ENCODE assay signal across 8 mouse cellular contexts in the genomic region with DNA sequence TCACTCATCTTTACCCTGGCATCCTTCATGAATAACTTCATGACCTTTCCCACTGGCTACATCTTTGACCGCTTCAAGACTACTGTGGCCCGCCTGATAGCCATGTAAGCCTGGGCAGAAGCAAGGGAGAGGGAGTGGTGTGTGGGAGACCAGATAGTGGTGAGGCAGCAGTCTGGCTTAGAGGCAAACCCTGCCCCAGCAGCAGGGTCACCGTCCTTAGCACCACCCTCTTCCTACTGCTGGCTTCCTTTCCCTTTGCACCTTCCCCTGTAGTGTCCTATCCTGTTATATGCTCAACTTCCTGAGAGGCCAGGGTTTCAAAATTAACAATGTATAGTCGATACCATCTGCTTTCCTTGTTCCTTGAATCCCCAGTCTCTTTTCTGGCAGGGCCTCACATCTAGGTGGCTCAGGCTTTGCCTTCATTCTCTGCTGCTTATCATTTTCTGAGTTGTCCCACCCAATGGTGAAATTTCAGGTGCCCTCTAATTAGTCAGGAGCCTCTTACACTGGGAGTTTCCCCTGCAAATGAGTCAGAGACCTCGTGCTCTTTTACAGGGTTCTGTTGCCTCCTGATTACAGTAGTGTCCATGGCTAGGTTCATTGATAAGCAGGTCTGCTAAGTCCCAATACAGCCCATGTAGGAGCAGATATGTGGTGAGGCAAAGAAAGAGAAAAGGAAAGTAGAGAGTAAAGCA. TPM values are rescaled to one million over a fixed set of nuclear protein-coding genes. Genes with fewer than 3 reads are reported as not detected.
A peak's percentile ranks its signal among the peaks of the same experiment; 100 is the strongest.
DNase-seq lines count a peak whose midpoint lies in the region; ATAC-seq and TF ChIP-seq lines count a peak whose summit lies in the region.

No protein-coding gene starts in this region.

- ATAC-seq in heart, embryonic 14.5 days (ENCODE audit: insufficient number of reproducible peaks, insufficient read depth, low FRiP score, low read depth), result peak; percentile 29; the same call in 1 of the 2 replicates
- ATAC-seq in limb, embryonic 11.5 days (ENCODE audit: insufficient number of reproducible peaks, low FRiP score, low TSS enrichment, low read depth), result no peak
- no peak for ATAC-seq in midbrain, embryonic 16.5 days

- no peaks in the 10 kb centered on the region for H3K79me2 ChIP-seq in myocyte (ENCODE audit: control insufficient read depth, insufficient read depth)

- H3K4me3 ChIP-seq in heart, embryonic 14.5 days (ENCODE audit: control insufficient read depth in 1 of 2, insufficient read depth in 1 of 2, low read depth in 1 of 2, low read length in 2 of 2), result peak overlapping the region; percentile 49 to 83
- no peak overlapping the region for H3K4me3 ChIP-seq in limb, embryonic 11.5 days (ENCODE audit: low read depth, low read length)
- no peak overlapping the region for H3K4me3 ChIP-seq in myocyte
- no peak overlapping the region for H3K4me3 ChIP-seq in midbrain, embryonic 16.5 days (ENCODE audit: low read depth, low read length)

- WGBS in heart, embryonic 14.5 days, result 44% methylated on average over 5 of the region's 5 CpGs
- WGBS in limb, embryonic 11.5 days, result 79% methylated on average over 5 of the region's 5 CpGs
- 89% methylated on average over 5 of the region's 5 CpGs for WGBS in midbrain, embryonic 16.5 days

- H3K9me3 ChIP-seq in heart, embryonic 14.5 days (ENCODE audit: control insufficient read depth, low read length), result no peaks in the 10 kb centered on the region
- H3K9me3 ChIP-seq in limb, embryonic 11.5 days (ENCODE audit: control insufficient read depth, low read length), result no peaks in the 10 kb centered on the region
- H3K9me3 ChIP-seq in midbrain, embryonic 16.5 days (replicated peaks; ENCODE audit: control insufficient read depth, low read length, poor library complexity, severe bottlenecking), result no peaks in the 10 kb centered on the region

- no peaks in the 10 kb centered on the region for H3K27me3 ChIP-seq in heart, embryonic 14.5 days (ENCODE audit: control insufficient read depth, insufficient read depth, low read length)
- H3K27me3 ChIP-seq in limb, embryonic 11.5 days (ENCODE audit: control insufficient read depth, insufficient read depth, low read length), result no peaks in the 10 kb centered on the region
- no peaks in the 10 kb centered on the region for H3K27me3 ChIP-seq in myocyte (ENCODE audit: control insufficient read depth, insufficient read depth, insufficient read length)
- H3K27me3 ChIP-seq in midbrain, embryonic 16.5 days (ENCODE audit: control insufficient read depth, insufficient read depth, low read depth, low read length), result no peaks in the 10 kb centered on the region

- peak; percentile 76 for DNase-seq in 416B (ENCODE audit: low read depth)
- peak; percentile 39 for DNase-seq in adrenal gland, postnatal 14 days
- DNase-seq in limb, embryonic 11.5 days (ENCODE audit: low spot score), result no peak
- no peak for DNase-seq in left cerebral cortex, adult 8-10 months (ENCODE audit: low spot score in 2 of 2)
- DNase-seq in layer of hippocampus, adult 8-10 months (ENCODE audit: low spot score in 2 of 2), result no peak

- H3K27ac ChIP-seq in heart, embryonic 14.5 days (replicated peaks in 1 of 2; ENCODE audit: control insufficient read depth in 1 of 2, insufficient read depth in 1 of 2, low read depth in 2 of 2, low read length in 2 of 2), result peak overlapping the region; percentile 72 to 73; a peak in 3 of 4 replicates
- no peak overlapping the region for H3K27ac ChIP-seq in limb, embryonic 11.5 days (replicated peaks; ENCODE audit: low read depth, low read length)
- no peak overlapping the region for H3K27ac ChIP-seq in midbrain, embryonic 16.5 days (ENCODE audit: low read length)

- no peak overlapping the region for H3ac ChIP-seq in myocyte (ENCODE audit: control insufficient read depth, insufficient read length)

- peak overlapping the region; percentile 64 for H3K4me2 ChIP-seq in heart, embryonic 14.5 days (ENCODE audit: low read length)
- H3K4me2 ChIP-seq in limb, embryonic 11.5 days (ENCODE audit: low read depth, severe bottlenecking), result peak overlapping the region; percentile 46; the same call in 1 of the 2 replicates
- peak overlapping the region; percentile 56 for H3K4me2 ChIP-seq in myocyte (ENCODE audit: low read depth)
- no peak overlapping the region for H3K4me2 ChIP-seq in midbrain, embryonic 16.5 days (ENCODE audit: low read length)

- H3K9ac ChIP-seq in heart, embryonic 14.5 days (ENCODE audit: low read length), result peak overlapping the region; percentile 75; the same call in 1 of the 2 replicates
- no peak overlapping the region for H3K9ac ChIP-seq in limb, embryonic 11.5 days (ENCODE audit: low read length)
- no peak overlapping the region for H3K9ac ChIP-seq in midbrain, embryonic 16.5 days (ENCODE audit: low read depth, low read length)

- H3K4me1 ChIP-seq in heart, embryonic 14.5 days (ENCODE audit: control insufficient read depth in 2 of 2, insufficient read depth in 2 of 2, low read length in 2 of 2), result peaks cover 6 to 12% of the 10 kb centered on the region in 2 experiments
- H3K4me1 ChIP-seq in limb, embryonic 11.5 days (ENCODE audit: control insufficient read depth, insufficient read depth, low read length), result peaks cover 7% of the 10 kb centered on the region; the same call in 1 of the 2 replicates
- peaks cover 4% of the 10 kb centered on the region for H3K4me1 ChIP-seq in midbrain, embryonic 16.5 days (ENCODE audit: control insufficient read depth, insufficient read depth, low read length)

- H3K36me3 ChIP-seq in heart, embryonic 14.5 days (ENCODE audit: control insufficient read depth, insufficient read depth, low read length), result peaks cover 15% of the 10 kb centered on the region; the same call in 1 of the 2 replicates
- H3K36me3 ChIP-seq in limb, embryonic 11.5 days (ENCODE audit: control insufficient read depth, insufficient read depth, low read length), result no peaks in the 10 kb centered on the region; the same call in 1 of the 2 replicates
- H3K36me3 ChIP-seq in myocyte (ENCODE audit: control insufficient read depth, insufficient read depth), result no peaks in the 10 kb centered on the region
- H3K36me3 ChIP-seq in midbrain, embryonic 16.5 days (ENCODE audit: control insufficient read depth, insufficient read depth, low read length), result no peaks in the 10 kb centered on the region

- TF ChIP-seq POLR2A in myocyte (IDR thresholded peaks at IDR 0.05; ENCODE audit: insufficient read length, low read depth), result no peak

TF ChIP-seq in myocyte, 11 proteins besides CTCF, POLR2A, EP300 and RAD21:
- no peak for TF ChIP-seq MAX (IDR thresholded peaks at IDR 0.05; ENCODE audit: low read depth)
- TF ChIP-seq TCF3 (IDR thresholded peaks at IDR 0.05; ENCODE audit: insufficient read length, low read depth), result no peak
- no peak for TF ChIP-seq SRF (IDR thresholded peaks at IDR 0.05; ENCODE audit: control insufficient read depth, insufficient read length, low read depth)
- TF ChIP-seq USF1 (IDR thresholded peaks at IDR 0.05; ENCODE audit: low read depth), result no peak
- no peak for TF ChIP-seq CEBPB (IDR thresholded peaks at IDR 0.05; ENCODE audit: insufficient read depth, poor library complexity, severe bottlenecking)
- no peak for TF ChIP-seq MYOD1 (IDR thresholded peaks at IDR 0.05; ENCODE audit: control insufficient read depth in 1 of 3, insufficient read length in 2 of 3, low read depth in 2 of 3)
- no peak for TF ChIP-seq MYOG (IDR thresholded peaks at IDR 0.05; ENCODE audit: control insufficient read depth in 1 of 3, insufficient read depth in 1 of 3, insufficient read length in 2 of 3, low read depth in 2 of 3)
- no peak for TF ChIP-seq E2F4 (IDR thresholded peaks at IDR 0.05; ENCODE audit: insufficient read depth)
- no peak for TF ChIP-seq TCF12 (IDR thresholded peaks at IDR 0.05; ENCODE audit: insufficient read depth, poor library complexity, severe bottlenecking)
- TF ChIP-seq REST (IDR thresholded peaks at IDR 0.05; ENCODE audit: insufficient read depth, insufficient read length), result no peak
- no peak for TF ChIP-seq POLR2AphosphoS2 (IDR thresholded peaks at IDR 0.05; ENCODE audit: insufficient read length, low read depth)

RNA-seq across cellular contexts. Expression of a gene that starts 2.0 kb away (rescaled TPM):
- total RNA-seq in adrenal gland, postnatal 14 days (2021), result 62.5 and 91.7 TPM in 2 replicates
- 33.7 and 34.2 TPM in 2 replicates for polyA plus RNA-seq in heart, embryonic 14.5 days (2014; fragmentation: Nextera tagmentation; extraction: Ambion mirVana)
- 31.6 and 31.7 TPM in 2 replicates for polyA plus RNA-seq in limb, embryonic 11.5 days (2014; fragmentation: Nextera tagmentation; extraction: Ambion mirVana)
- 4.5 TPM for polyA plus RNA-seq in myocyte (2012; fragmentation: generic; extraction: Trizol)
- total RNA-seq in left cerebral cortex, adult 8-10 months (2022), result 1 to 10 TPM in 3 of 4 experiments, under 1 TPM in 1; 0.49 to 1.2 (median 1.0) TPM
- 1 to 10 TPM in 3 of 4 experiments, not detected in 1; 1.1 to 3.1 (median 2.1) TPM for total RNA-seq in layer of hippocampus, adult 8-10 months (2022)
- polyA plus RNA-seq in midbrain, embryonic 16.5 days (2015; fragmentation: Nextera tagmentation; extraction: Ambion mirVana), result 2.8 and 3.1 TPM in 2 replicates

RNA-seq across cellular contexts. Expression of a gene that starts 41.9 kb away (rescaled TPM):
- total RNA-seq in adrenal gland, postnatal 14 days (2021), result 6.3 TPM in 1 of 2 replicates, not detected in the other
- 0.58 TPM in 1 of 2 replicates, not detected in the other for polyA plus RNA-seq in heart, embryonic 14.5 days (2014; fragmentation: Nextera tagmentation; extraction: Ambion mirVana)
- polyA plus RNA-seq in limb, embryonic 11.5 days (2014; fragmentation: Nextera tagmentation; extraction: Ambion mirVana), result 0.47 and 0.48 TPM in 2 replicates
- polyA plus RNA-seq in myocyte (2012; fragmentation: generic; extraction: Trizol), result not detected
- under 1 TPM in 1 of 4 experiments, not detected in 3; 0.61 TPM for total RNA-seq in left cerebral cortex, adult 8-10 months (2022)
- total RNA-seq in layer of hippocampus, adult 8-10 months (2022), result not detected
- polyA plus RNA-seq in midbrain, embryonic 16.5 days (2015; fragmentation: Nextera tagmentation; extraction: Ambion mirVana), result not detected in 2 replicates

RNA-seq across cellular contexts. Expression of a gene that starts 49.6 kb away (rescaled TPM):
- not detected in 2 replicates for total RNA-seq in adrenal gland, postnatal 14 days (2021)
- not detected in 2 replicates for polyA plus RNA-seq in heart, embryonic 14.5 days (2014; fragmentation: Nextera tagmentation; extraction: Ambion mirVana)
- not detected in 2 replicates for polyA plus RNA-seq in limb, embryonic 11.5 days (2014; fragmentation: Nextera tagmentation; extraction: Ambion mirVana)
- not detected for polyA plus RNA-seq in myocyte (2012; fragmentation: generic; extraction: Trizol)
- total RNA-seq in left cerebral cortex, adult 8-10 months (2022), result not detected
- total RNA-seq in layer of hippocampus, adult 8-10 months (2022), result not detected
- polyA plus RNA-seq in midbrain, embryonic 16.5 days (2015; fragmentation: Nextera tagmentation; extraction: Ambion mirVana), result not detected in 2 replicates

RNA-seq across cellular contexts. Expression of a gene that starts 51.9 kb away (rescaled TPM):
- 1.6 and 2.6 TPM in 2 replicates for total RNA-seq in adrenal gland, postnatal 14 days (2021)
- polyA plus RNA-seq in heart, embryonic 14.5 days (2014; fragmentation: Nextera tagmentation; extraction: Ambion mirVana), result 2.2 TPM in 2 replicates
- polyA plus RNA-seq in limb, embryonic 11.5 days (2014; fragmentation: Nextera tagmentation; extraction: Ambion mirVana), result 0.75 and 0.96 TPM in 2 replicates
- polyA plus RNA-seq in myocyte (2012; fragmentation: generic; extraction: Trizol), result 0.13 TPM
- 10 to 100 TPM; 57.0 to 74.6 (median 70.2) TPM for total RNA-seq in left cerebral cortex, adult 8-10 months (2022)
- total RNA-seq in layer of hippocampus, adult 8-10 months (2022), result 10 to 100 TPM; 63.8 to 85.9 (median 79.0) TPM
- 3.9 TPM in 2 replicates for polyA plus RNA-seq in midbrain, embryonic 16.5 days (2015; fragmentation: Nextera tagmentation; extraction: Ambion mirVana)

Comparison
In these comparisons a context has a peak if more than half of its experiments do, and no peak if none do; other contexts are left out.
1. DNase-seq: peak in 416B (single experiment) and adrenal gland, postnatal 14 days (single experiment); none in limb, embryonic 11.5 days (single experiment), left cerebral cortex, adult 8-10 months (0 of 2) and layer of hippocampus, adult 8-10 months (0 of 2).
2. H3K27ac ChIP-seq: peak in heart, embryonic 14.5 days (2 of 2); none in limb, embryonic 11.5 days (single experiment) and midbrain, embryonic 16.5 days (single experiment).
3. H3K4me3 ChIP-seq: peak in heart, embryonic 14.5 days (2 of 2); none in limb, embryonic 11.5 days (single experiment), myocyte (single experiment) and midbrain, embryonic 16.5 days (single experiment).